Mouse (Mus musculus) Patski (cell line): ENCODE data around the gene Ube2z. TPM values are rescaled to one million over a fixed set of nuclear protein-coding genes. Genes with fewer than 3 reads are reported as not detected.

Source experiments
- ATAC-seq: fragments of 100-300 bp; one replicate; pipeline ENCODE4 v1.8.0; 2021
- CTCF ChIA-PET: fragments of 350-600 bp; sonication (Branson Sonifier 250); formaldehyde crosslinking; loops from one replicate; lab custom pipeline; 2022; ENCODE audit warnings: inconsistent platforms; lab: Charles Lee
- POLR2A ChIA-PET: fragments of 350-600 bp; sonication (Branson Sonifier 250); formaldehyde crosslinking; loops from one replicate; lab custom pipeline; 2022; ENCODE audit warnings: antibody characterized with exemption, inconsistent platforms; lab: Charles Lee
- DNase-seq: peaks from one replicate; pipeline ENCODE4 v3.0.0-alpha.2; 2011; ENCODE audit warnings: low read depth, low spot score
- H3K27me3 ChIP-seq: fragments of 371-371 bp; one replicate; pipeline ENCODE4 v1.5.1; 2021
- CTCF ChIP-seq: fragments of 100-300 bp; IDR thresholded peaks from one replicate; pipeline ENCODE4 v1.5.1; 2021
- in situ Hi-C: fragments of 300-500 bp; cut with MboI; formaldehyde crosslinking; loops from 3 replicates; pipeline ENCODE4 v1.11.1; 2018; ENCODE audit warnings: low pct_unique_long_range_greater_than_20kb, mixed read lengths
- polyA plus RNA-seq: library from polyadenylated mRNA; unstranded; gene quantifications from one replicate; pipeline ENCODE4 v1.2.3, GENCODE M21; 2021

Gene Ube2z
- polyA plus RNA-seq, 1 experiment from 2014 or later = 74.0 TPM

DNA sequence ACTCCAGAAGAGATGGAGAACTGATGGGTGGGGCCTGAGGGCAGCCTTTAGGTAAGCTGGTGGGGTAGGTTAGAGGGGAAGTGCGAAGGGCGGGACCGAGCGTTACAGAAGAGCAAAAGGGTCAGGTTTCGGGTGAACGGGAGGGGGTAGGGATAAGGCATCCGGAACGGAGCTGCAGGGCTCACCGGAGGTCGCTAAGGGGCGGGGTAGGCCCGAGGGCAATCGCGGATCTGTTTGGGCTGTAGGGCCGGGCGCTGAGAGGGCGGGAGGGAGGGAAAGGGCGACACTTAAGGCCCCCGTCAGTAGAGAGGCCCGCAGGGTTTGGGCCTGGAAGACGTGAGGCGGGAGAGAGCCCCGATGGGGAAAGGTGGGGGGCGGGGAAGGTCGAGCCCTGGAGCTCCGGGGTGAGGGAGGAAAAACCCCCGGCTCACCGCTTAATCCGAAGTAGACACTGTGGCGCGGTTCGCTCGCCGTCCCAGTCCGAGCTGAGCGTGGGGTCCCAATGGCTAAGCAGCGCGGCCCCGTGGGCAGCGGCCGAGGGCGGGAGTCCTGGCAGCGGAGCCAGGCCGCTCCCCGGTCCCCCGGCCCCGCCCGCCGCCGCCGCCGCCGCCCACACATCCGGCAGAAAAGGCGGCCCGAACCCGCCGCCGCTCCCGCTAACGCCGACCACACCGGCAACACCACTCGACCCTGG, 520 bp downstream of the Ube2z start:
- CTCF ChIA-PET = interaction anchor here (1.7 kb wide), 1 partner anchor 69 kb away, joined by 5 read pairs; the partner anchor contains the start of gene Ttll6
- in situ Hi-C loops = no loop called here
- no peak for DNase-seq

DNA sequence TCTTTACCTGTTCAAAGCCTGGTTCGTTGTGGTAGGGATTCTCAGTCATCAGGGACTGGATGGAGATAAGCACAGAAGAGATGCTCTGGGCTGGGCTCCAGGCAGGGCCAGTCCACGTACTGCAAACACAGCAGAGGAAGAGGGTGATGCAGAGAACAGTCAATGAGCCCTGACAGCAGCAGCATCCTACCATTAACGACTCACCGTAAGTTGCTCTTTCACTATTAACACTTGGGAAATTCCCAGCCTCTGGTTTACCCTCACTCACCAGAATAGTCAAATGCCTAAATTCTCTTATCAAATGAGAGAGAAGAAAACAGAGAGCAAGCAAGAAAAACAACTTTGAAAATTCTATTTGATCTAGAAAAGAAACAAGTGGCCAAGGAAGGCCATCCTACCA, 6.9 kb downstream of the Ube2z start:
- no peaks in the 10 kb centered on the region for H3K27me3 ChIP-seq
- ChIA-PET POLR2A (no interaction called here), CTCF (interaction anchor here (2.0 kb wide), 1 partner anchor 11 kb away, joined by 5 read pairs; no protein-coding TSS in a partner anchor)
- DNase-seq (no peak), ATAC-seq (no peak)
- TF ChIP-seq CTCF = no peak
- in situ Hi-C loops = no loop called here

More for the DNA sequence above, 520 bp downstream of the Ube2z start:
- POLR2A ChIA-PET = interaction anchor here (0.5 to 1.9 kb wide), 3 partner anchors 9 to 333 kb away, joined by 3 to 19 read pairs (median 3); partner anchors contain the start of gene Atp5g1
- ATAC-seq = peak; percentile 23
- no peaks in the 10 kb centered on the region for H3K27me3 ChIP-seq
- no peak for TF ChIP-seq CTCF

DNA sequence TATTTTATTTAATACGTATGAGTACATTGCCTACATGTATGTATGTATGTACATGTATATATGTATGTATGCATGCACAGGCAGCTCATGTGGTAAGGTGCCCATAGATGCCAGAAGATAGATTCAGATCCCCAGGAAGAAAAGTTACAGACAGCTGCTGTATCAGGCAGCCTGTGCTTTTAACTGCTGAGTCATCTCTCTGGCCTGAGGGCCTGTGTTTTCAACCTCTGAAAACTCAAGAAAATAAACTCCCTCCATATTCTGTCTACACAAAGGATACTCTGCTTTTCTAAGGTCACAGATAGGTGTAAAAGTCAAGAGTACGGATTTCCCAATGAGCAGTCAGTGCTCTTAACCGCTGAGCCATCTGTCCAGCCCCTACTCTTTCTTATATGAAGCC, 14.3 kb downstream of the Ube2z start:
- no peak for TF ChIP-seq CTCF
- in situ Hi-C loops = no loop called here
- no peaks in the 10 kb centered on the region for H3K27me3 ChIP-seq
- DNase-seq (no peak), ATAC-seq (no peak)
- ChIA-PET CTCF (no interaction called here), POLR2A (no interaction called here)

DNA sequence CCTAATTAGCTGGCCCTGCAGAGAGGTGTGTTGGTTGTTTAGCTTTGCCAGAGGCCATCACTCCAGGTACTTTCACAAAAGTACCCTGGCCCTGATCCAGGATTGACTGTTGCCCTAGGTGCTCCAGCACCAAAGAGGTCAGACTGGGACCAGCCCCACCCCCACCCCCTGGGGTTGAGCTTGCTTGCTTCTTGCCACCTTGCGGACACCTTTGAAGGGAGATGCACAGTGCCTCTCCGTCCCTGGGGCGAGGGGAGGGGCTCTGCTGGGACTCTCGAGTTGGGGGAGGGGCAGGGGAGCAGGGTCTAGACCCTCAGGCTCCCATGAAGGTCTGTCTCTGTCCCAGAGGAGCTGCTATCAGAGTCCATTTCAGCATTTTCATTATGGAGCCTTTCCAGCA, 15.2 kb downstream of the Ube2z start:
- ChIA-PET CTCF (no interaction called here), POLR2A (interaction anchor here (0.7 kb wide), 1 partner anchor 180 kb away, joined by 3 read pairs; no protein-coding TSS in a partner anchor)
- H3K27me3 ChIP-seq = no peaks in the 10 kb centered on the region
- ATAC-seq (no peak), DNase-seq (no peak)
- in situ Hi-C loops = no loop called here
- TF ChIP-seq CTCF = no peak

DNA sequence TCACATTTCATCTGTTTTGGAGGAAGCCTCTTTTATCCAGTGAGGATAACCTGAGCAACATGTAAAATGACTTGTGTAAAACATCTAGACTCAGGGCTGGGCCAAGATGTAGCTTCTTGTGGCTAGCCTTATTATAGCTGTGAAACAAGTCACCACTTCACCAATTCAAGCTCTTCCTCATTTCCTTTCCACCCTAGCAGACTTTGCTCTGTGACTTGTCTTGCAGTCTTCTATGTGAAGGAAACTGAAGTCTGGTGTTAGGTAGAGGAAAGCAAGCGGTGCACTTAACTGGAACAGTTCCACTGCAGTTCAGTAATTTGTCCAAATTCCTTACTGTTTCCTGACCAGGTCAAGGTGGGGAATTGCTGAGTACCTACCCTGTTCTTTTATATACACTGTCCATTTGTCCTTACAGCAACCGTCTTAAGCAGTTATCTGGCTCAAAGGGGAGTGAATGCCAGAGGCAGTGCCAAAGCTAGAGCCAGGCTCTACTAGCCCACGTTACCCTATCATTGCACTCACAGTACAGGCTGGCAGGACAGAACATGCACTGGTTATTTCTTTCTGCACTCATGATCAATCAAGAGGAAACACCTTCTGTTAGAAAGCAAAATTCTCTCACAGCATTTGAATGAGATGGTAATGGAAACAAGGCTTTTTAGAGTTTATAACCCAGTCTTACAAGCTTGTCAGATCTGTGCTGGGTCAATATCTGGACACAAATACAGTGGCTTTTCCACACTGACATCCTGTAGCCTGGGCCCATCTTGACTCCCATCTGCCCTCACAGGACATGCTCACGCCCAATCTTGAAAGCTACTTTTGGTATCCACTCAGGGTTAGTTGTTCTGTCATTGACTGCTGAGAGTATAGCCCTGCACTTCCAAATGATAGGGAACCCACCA, 17.5 kb downstream of the Ube2z start:
- no peak for TF ChIP-seq CTCF
- DNase-seq = no peak
- ChIA-PET POLR2A (no interaction called here), CTCF (interaction anchor here (1.0 to 2.6 kb wide), 4 partner anchors 9 to 220 kb away, joined by 3 to 7 read pairs (median 4); no protein-coding TSS in a partner anchor)
- H3K27me3 ChIP-seq = no peaks in the 10 kb centered on the region
- in situ Hi-C loops = no loop called here
- no peak for ATAC-seq

DNA sequence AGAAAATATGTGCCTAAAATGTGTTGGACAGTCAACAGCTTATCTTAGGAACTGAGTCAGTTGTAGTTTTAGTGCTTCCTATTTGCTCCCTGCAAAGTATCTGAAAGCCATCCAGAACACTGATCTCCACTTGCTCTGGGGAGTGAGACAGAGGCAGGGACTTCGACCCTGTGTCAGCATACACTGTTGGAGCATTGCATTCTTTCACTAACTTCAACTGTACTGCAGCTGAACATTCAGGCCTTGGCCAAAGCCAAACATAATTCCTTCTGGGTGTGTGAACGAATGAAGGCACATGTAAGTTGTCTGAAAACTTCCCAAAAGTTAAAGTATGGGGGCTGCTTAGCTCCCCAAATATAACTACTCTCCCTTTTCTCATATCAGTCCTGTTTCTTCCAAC, 18.4 kb downstream of the Ube2z start:
- DNase-seq (no peak), ATAC-seq (no peak)
- ChIA-PET CTCF (interaction anchor here (1.2 to 2.6 kb wide), 3 partner anchors 10 to 219 kb away, joined by 3 to 7 read pairs (median 4); no protein-coding TSS in a partner anchor), POLR2A (no interaction called here)
- in situ Hi-C loops = no loop called here
- no peak for TF ChIP-seq CTCF
- H3K27me3 ChIP-seq = no peaks in the 10 kb centered on the region

DNA sequence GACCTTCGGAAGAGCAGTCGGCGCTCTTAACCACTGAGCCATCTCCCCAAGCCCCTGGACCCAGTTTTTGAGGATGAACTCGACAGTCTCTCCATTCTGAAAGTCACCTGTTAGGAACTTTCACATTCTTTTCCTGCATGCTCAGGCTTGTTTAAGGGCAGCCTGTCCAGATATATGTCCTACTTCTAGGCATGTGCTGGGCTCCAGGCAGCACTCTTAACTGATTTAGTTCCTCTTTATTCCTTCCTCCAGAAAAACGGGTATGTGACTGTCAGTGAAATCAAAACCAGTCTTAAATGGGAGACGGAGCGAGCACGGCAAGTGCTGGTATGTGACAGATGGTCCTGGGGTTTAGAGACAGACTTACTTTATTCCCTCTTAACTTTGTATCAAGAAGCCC, 19.2 kb downstream of the Ube2z start:
- TF ChIP-seq CTCF = no peak
- no peak for ATAC-seq
- ChIA-PET CTCF (interaction anchor here (1.2 to 2.6 kb wide), 3 partner anchors 11 to 218 kb away, joined by 3 to 7 read pairs (median 4); no protein-coding TSS in a partner anchor), POLR2A (no interaction called here)
- DNase-seq = no peak
- no peaks in the 10 kb centered on the region for H3K27me3 ChIP-seq
- in situ Hi-C loops = no loop called here

DNA sequence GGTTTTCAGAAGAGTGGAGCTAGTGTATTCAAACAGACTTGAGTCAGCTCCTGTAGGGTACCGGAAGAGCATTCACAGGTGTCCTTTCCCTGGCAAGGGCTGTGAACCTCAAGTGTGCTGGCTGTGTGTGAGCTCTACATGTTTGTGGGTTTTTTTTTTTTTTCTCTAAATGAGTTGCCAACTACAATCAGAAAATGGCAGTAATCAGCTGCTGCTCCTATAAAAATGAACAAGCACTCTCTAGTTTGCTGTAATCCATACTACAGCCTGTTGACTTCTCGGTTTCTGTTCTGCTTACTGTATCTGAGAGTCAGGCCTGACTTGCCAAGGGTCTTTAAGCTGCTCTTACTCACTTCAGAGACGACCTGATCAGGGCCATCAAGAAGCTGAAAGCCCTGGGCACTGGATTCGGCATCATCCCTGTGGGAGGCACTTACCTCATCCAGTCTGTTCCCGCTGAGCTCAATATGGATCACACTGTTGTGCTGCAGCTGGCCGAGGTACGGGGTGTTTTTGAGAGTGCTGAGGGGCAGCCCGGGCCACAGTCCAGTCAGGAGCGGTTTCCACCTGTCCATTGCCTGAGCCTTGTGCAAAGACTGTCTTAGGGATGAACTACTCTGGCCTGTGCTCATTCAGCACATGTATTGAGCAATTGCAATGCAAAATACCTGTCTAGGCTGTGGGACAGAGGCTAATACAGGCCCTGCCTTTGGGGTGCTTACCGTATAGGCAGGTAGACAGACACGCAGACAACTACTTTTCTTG, 20.2 kb downstream of the Ube2z start:
- TF ChIP-seq CTCF = no peak
- DNase-seq (no peak), ATAC-seq (no peak)
- H3K27me3 ChIP-seq = no peaks in the 10 kb centered on the region
- in situ Hi-C loops = no loop called here
- ChIA-PET CTCF (no interaction called here), POLR2A (no interaction called here)

DNA sequence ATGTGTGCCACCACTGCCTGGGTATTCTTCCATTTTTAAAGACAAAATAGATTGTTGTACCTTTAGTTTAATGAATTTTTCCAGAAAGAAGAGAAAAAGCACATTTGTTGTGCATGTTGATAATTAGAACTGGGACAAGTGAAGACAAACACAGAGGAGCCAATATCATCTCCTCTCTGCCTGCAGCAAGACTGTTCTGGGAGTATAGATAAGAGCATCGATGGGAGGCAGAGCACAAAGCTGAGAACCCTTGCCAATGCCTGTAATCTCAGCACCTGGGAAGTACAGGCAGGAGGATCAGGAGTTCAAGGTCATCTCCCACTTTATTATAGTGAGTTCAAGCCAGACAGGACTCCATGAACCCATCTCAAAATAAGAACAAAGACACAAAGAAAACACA, 26.6 kb downstream of the Ube2z start:
- no peaks in the 10 kb centered on the region for H3K27me3 ChIP-seq
- POLR2A ChIA-PET = no interaction called here
- CTCF ChIA-PET = no interaction called here
- in situ Hi-C loops = no loop called here
- DNase-seq (no peak), ATAC-seq (no peak)
- TF ChIP-seq CTCF = no peak

DNA sequence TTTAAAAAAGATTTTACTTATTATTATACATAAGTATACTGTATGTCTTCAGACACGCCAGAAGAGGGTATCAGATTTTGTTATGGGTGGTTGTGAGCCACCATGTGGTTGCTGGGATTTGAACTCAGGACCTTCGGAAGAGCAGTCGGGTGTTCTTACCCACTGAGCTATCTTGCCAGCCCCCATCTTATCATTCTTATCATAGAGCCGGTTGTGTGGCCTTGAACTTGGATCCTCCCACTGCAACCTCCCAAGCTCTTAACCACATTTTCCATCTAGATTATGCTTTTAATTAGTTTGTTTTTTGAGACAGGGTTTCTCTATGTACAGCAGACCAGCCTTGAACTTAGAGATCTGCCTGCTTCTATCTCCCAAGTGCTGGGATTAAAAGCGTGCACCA, 27.7 kb downstream of the Ube2z start:
- DNase-seq = no peak
- in situ Hi-C loops = no loop called here
- CTCF ChIA-PET = no interaction called here

More for the DNA sequence above, 27.7 kb downstream of the Ube2z start:
- no peak for ATAC-seq
- POLR2A ChIA-PET = no interaction called here
- no peaks in the 10 kb centered on the region for H3K27me3 ChIP-seq
- no peak for TF ChIP-seq CTCF
